Mouse (Mus musculus): ENCODE measurements around the gene Kdelr2.

DNA sequence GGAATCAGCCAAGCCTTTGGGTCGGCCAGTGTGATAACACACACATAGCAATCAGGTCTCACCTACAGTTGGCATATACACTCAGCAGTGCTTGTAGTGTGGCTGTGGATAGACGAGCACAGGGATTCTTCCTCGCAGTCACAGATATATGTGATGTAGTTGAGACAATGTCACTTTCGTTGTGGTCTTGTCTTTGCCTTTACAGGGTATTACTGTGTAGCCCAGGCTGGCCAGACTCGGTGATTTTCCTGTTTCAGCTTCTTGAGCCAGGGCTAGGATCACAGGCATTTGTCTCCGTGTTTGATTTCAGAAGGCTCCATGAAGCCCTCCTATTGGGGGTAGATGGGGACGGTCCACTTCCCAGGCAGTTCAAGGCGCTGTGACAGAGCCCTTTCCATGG is 66.0 kb downstream of the Kdelr2 start:
- no peak for TF ChIP-seq CTCF (IDR thresholded peaks at IDR 0.05; ENCODE audit: low read depth)
- no peak for TF ChIP-seq EP300 (IDR thresholded peaks at IDR 0.05; ENCODE audit: low read depth)

Measured in liver, embryonic 14.5 days (tissue).